Mouse (Mus musculus) embryonic facial prominence, embryonic 12.5 days (tissue): ENCODE measurements around the gene Ddx1. TPM values are rescaled to one million over a fixed set of nuclear protein-coding genes. Genes with fewer than 3 reads are reported as not detected.

Experiments used
- ATAC-seq: fragments of 200-750 bp; cut with Nextera tagmentation; 2 replicates; pipeline ENCODE4 v1.8.0; 2017; ENCODE audit not compliant: insufficient number of reproducible peaks, insufficient read depth, low FRiP score, low TSS enrichment
- H3K27ac ChIP-seq: fragments of 300-500 bp; sonication (generic); 2 replicates; pipeline ENCODE4 v1.5.1; 2016; ENCODE audit warnings: mild to moderate bottlenecking
- H3K27me3 ChIP-seq: fragments of 300-500 bp; sonication (generic); 2 replicates; pipeline ENCODE4 v1.6.1; 2016; ENCODE audit warnings: mild to moderate bottlenecking, moderate library complexity
- H3K36me3 ChIP-seq: fragments of 300-500 bp; sonication (generic); 2 replicates; pipeline ENCODE4 v1.6.1; 2016; ENCODE audit warnings: mild to moderate bottlenecking
- H3K4me1 ChIP-seq: fragments of 300-500 bp; sonication (generic); 2 replicates; pipeline ENCODE4 v1.6.1; 2016
- H3K4me2 ChIP-seq: fragments of 300-500 bp; sonication (generic); replicated peaks from 2 replicates; pipeline ENCODE4 v1.6.1; 2016; ENCODE audit warnings: mild to moderate bottlenecking, moderate library complexity
- H3K4me3 ChIP-seq: fragments of 300-500 bp; sonication (generic); 2 replicates; pipeline ENCODE4 v1.5.1; 2016; ENCODE audit warnings: mild to moderate bottlenecking
- H3K9ac ChIP-seq: fragments of 300-500 bp; sonication (generic); 2 replicates; pipeline ENCODE4 v1.6.1; 2016; ENCODE audit warnings: mild to moderate bottlenecking, moderate library complexity
- H3K9me3 ChIP-seq: fragments of 300-500 bp; sonication (generic); 2 replicates; pipeline ENCODE4 v1.6.1; 2016; ENCODE audit warnings: mild to moderate bottlenecking, moderate library complexity
- WGBS: fragments of 180-500 bp; shearing (Covaris S2); methylation state at CpG from one replicate; pipeline ENCODE4 v1.1.7; 2016; 5-methylcytosine and 5-hydroxymethylcytosine counted together
- polyA plus RNA-seq: library from polyadenylated mRNA; unstranded; fragments of >200 nt; fragmentation: Nextera tagmentation; extraction: Ambion mirVana; gene quantifications from 2 replicates; pipeline ENCODE4 v1.2.1, GENCODE M21; 2016

Ddx1 gene
- polyA plus RNA-seq, 1 experiment from 2014 or later = 152 TPM

DNA sequence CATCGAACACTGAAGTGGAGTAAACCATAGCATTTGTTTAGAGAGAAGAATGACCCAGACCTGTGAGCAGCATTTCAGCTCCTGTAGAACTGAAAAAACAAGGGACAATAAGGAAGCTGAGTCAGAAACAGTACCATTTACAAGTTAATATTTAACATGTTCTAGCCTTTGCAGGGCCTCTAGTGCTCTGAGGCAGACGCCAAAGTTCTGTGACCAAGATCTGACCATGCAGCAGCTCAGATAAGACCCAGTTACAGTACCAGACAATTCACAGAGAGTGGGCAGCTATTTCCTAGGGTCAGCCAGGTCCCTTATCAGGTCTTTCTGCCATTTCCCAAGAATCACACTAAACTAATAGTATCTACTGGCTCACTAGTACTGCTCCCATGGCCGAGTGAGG is 31.4 kb downstream of the Ddx1 start:
- H3K9me3 ChIP-seq = no peaks in the 10 kb centered on the region
- no peaks in the 10 kb centered on the region for H3K27me3 ChIP-seq
- 77% methylated on average over 3 of the region's 3 CpGs for WGBS
- no peak for ATAC-seq
- no peak overlapping the region for H3K4me2 ChIP-seq
- no peak overlapping the region for H3K4me3 ChIP-seq
- no peak overlapping the region for H3K9ac ChIP-seq
- H3K27ac ChIP-seq = no peak overlapping the region
- H3K4me1 ChIP-seq = peaks cover 5% of the 10 kb centered on the region
- peaks cover 31% of the 10 kb centered on the region for H3K36me3 ChIP-seq

DNA sequence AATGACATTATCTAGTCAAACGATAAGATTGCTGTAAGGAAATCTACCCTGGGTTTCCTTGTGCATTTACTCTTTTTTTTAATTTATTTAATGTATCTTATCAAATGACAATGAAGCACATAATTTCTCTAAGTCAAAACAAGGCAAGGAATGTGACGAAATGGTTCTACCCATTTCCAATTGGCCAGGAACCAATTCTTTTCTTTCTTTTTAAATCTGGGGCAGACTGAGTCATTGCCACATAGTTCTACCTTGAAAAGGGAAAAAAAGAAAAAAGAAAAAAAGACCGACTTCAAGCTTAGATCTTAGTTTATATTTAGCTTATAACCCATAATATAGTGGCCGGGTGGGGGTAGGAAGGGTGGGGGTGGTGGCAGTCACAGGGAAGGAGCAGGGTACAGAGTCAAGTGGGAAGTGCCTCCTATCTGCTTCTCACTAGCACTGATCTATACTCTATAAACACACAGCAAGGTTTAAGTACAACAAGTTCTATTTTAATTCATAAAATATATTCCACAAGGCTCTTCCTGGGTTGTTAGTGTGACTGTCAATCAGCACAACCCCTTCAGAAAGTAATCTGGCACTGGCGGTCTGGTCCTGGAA is 32.4 kb downstream of the Ddx1 start:
- no peak for ATAC-seq
- 74% methylated on average over 5 of the region's 5 CpGs for WGBS
- Histone ChIP-seq H3K4me2 (no peak overlapping the region), H3K27me3 (no peaks in the 10 kb centered on the region), H3K4me3 (no peak overlapping the region), H3K9me3 (no peaks in the 10 kb centered on the region), H3K27ac (no peak overlapping the region), H3K9ac (no peak overlapping the region), H3K4me1 (peaks cover 8% of the 10 kb centered on the region), H3K36me3 (peaks cover 31% of the 10 kb centered on the region)

DNA sequence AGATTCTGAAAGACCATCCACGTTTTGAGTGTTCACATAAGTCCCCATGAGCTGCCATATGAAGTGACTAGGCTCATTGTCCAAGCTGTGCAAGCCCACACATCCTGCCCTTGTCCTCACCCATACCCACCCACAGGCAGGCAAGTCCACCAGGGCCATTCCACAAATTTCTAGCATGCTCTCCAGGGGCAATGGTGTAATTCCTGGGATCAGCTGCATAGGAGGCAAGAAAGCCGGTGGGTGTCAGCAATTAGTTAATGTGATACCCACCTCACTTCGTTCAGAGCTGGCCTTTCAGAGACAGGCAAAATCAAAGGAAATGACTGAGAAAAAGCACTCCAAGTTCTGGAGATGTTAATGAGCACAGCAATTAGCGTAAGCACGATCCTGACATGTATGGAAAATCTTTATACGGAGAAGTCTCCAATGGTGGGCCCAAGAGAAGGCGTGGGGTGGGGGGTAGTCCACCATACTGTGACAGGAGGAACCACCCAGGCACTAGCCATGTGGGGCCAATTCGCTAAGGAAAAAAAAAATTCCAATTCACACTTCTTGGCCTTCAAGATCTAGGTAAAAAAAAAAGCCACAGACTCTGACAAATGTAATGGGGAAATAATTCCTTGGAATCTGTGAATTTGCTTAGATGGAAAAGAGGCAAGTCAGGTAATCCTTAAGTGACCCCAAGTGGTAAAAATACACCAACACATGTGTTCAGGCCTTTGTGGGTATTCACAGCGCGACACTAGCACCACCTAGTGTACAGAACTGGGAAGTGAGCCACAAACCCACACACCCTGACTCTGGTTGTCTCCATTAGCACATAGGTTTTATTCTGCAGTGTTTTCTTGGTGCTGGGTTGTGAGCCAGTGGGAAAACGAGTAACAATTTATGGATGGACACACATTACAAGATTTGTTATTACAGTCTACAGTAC is 34.4 kb downstream of the Ddx1 start:
- H3K27ac ChIP-seq = no peak overlapping the region

GRCm38 (mm10) chr12:13211746-13212482 is 37.1 kb downstream of the Ddx1 start:
- H3K27me3 ChIP-seq = 0 out of 2 replicates have a peak, but pooled peaks cover 6% of the 10 kb centered on the region
- H3K4me3 ChIP-seq = no peak overlapping the region
- no peak for ATAC-seq
- WGBS = 63% methylated on average over 11 of the region's 11 CpGs
- H3K9me3 ChIP-seq = no peaks in the 10 kb centered on the region
- no peaks in the 10 kb centered on the region for H3K36me3 ChIP-seq
- peaks cover 19% of the 10 kb centered on the region for H3K4me1 ChIP-seq
- no peak overlapping the region for H3K9ac ChIP-seq
- H3K27ac ChIP-seq = no peak overlapping the region
- H3K4me2 ChIP-seq = no peak overlapping the region

More for the DNA sequence above, 34.4 kb downstream of the Ddx1 start:
- H3K9ac ChIP-seq = no peak overlapping the region
- H3K36me3 ChIP-seq = peaks cover 21% of the 10 kb centered on the region
- H3K27me3 ChIP-seq = no peaks in the 10 kb centered on the region
- peak; percentile 81; the same call in 1 of the 2 replicates for ATAC-seq
- no peaks in the 10 kb centered on the region for H3K9me3 ChIP-seq
- WGBS = 19% methylated on average over 11 of the region's 11 CpGs
- H3K4me1 ChIP-seq = peaks cover 10% of the 10 kb centered on the region
- H3K4me2 ChIP-seq = no peak overlapping the region
- no peak overlapping the region for H3K4me3 ChIP-seq

GRCm38 (mm10) chr12:13209692-13210377 is 39.2 kb downstream of the Ddx1 start:
- Histone ChIP-seq H3K27me3 (0 out of 2 replicates have a peak, but pooled peaks cover 6% of the 10 kb centered on the region), H3K9ac (no peak overlapping the region), H3K4me3 (no peak overlapping the region), H3K36me3 (no peaks in the 10 kb centered on the region), H3K9me3 (no peaks in the 10 kb centered on the region), H3K4me2 (no peak overlapping the region), H3K4me1 (peaks cover 19% of the 10 kb centered on the region), H3K27ac (no peak overlapping the region)
- 47% methylated on average over 13 of the region's 13 CpGs for WGBS
- ATAC-seq = no peak

- Histone ChIP-seq H3K4me2 (no peak overlapping the region), H3K4me3 (no peak overlapping the region), H3K9me3 (no peaks in the 10 kb centered on the region), H3K4me1 (peaks cover 14% of the 10 kb centered on the region; the same call in 1 of the 2 replicates), H3K27ac (no peak overlapping the region), H3K27me3 (0 out of 2 replicates have a peak, but pooled peaks cover 6% of the 10 kb centered on the region), H3K9ac (no peak overlapping the region), H3K36me3 (no peaks in the 10 kb centered on the region)
- ATAC-seq = no peak
- WGBS = 32% methylated on average over 11 of the region's 11 CpGs
Observed at GRCm38 (mm10) chr12:13208983-13209451, 40.0 kb downstream of the Ddx1 start.

DNA sequence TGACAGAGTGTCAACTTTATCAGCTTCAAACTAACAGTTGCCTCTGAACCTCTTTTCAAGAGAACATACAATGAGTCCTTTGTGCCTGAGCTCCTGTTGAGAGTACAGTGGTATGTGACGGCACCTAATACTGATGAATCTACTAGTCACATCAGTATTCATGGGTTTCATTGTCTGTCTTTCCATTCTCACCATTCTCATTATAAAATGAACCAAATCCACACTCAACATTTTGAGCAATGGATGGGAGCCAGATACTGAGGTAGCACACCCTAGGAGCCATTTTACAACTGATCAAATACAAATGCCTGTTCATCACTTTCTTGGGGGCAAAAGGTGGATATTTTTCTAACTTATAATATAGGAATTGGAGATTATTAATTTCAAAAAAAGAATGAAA is 40.5 kb downstream of the Ddx1 start:
- no peaks in the 10 kb centered on the region for H3K36me3 ChIP-seq
- H3K9ac ChIP-seq = no peak overlapping the region
- H3K27ac ChIP-seq = no peak overlapping the region
- 0 out of 2 replicates have a peak, but pooled peaks cover 6% of the 10 kb centered on the region for H3K27me3 ChIP-seq
- H3K4me2 ChIP-seq = no peak overlapping the region
- no peaks in the 10 kb centered on the region for H3K9me3 ChIP-seq
- WGBS = 53% methylated on average over 1 of the region's 1 CpGs
- peaks cover 14% of the 10 kb centered on the region; the same call in 1 of the 2 replicates for H3K4me1 ChIP-seq
- ATAC-seq = no peak
- H3K4me3 ChIP-seq = no peak overlapping the region

DNA sequence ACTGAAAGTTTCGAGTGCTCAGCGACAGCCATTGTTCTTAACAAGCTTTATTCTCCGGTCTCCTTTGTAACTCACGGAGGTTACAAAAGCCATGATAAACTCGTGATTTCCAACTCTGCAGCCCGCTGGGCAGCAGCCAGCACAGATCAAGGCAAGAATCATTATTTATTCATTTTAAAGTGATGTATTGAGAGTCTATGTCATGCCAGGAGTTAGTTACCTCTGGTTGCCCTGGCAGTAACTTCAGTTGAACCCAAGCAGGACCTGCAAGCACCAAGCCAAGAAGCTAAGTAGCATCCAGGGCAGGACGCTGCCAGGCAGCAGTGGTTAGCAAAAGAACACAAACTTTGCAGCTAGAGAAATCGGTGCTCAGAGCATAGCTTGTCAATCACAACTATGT is 41.9 kb downstream of the Ddx1 start:
- no peak overlapping the region for H3K4me2 ChIP-seq
- H3K9me3 ChIP-seq = no peaks in the 10 kb centered on the region
- peaks cover 13% of the 10 kb centered on the region; the same call in 1 of the 2 replicates for H3K4me1 ChIP-seq
- no peak overlapping the region for H3K9ac ChIP-seq
- H3K36me3 ChIP-seq = no peaks in the 10 kb centered on the region
- no peak overlapping the region for H3K27ac ChIP-seq
- no peak overlapping the region for H3K4me3 ChIP-seq
- ATAC-seq = no peak
- 68% methylated on average over 8 of the region's 8 CpGs for WGBS
- 0 out of 2 replicates have a peak, but pooled peaks cover 6% of the 10 kb centered on the region for H3K27me3 ChIP-seq

- no peaks in the 10 kb centered on the region for H3K9me3 ChIP-seq
- no peak overlapping the region for H3K4me2 ChIP-seq
- 77% methylated on average over 3 of the region's 3 CpGs for WGBS
- no peak overlapping the region for H3K9ac ChIP-seq
- no peak overlapping the region for H3K27ac ChIP-seq
- H3K4me3 ChIP-seq = no peak overlapping the region
- no peak for ATAC-seq
- 0 out of 2 replicates have a peak, but pooled peaks cover 6% of the 10 kb centered on the region for H3K27me3 ChIP-seq
- H3K36me3 ChIP-seq = no peaks in the 10 kb centered on the region
- peaks cover 10% of the 10 kb centered on the region; the same call in 1 of the 2 replicates for H3K4me1 ChIP-seq
Observed at GRCm38 (mm10) chr12:13205733-13206132, 43.3 kb downstream of the Ddx1 start.

DNA sequence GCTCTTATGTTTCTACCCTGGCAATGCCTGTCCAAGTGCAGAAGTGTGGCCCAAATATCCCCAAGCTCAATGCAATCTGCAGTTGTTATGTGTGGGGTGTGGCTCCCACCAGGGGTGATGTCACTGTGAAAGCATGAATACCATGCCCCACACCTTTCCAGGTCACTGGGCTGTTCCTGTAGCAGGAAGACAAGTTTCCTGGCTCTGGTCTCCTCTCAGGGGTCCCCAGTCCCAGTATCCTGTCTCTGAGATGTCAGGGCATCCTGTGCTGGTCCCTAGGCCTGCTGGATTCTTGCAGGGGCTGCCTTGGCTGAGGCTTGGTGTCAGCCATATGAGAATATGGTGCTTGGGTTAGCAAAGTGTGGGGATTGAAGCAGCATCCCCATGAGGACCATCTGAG is 46.7 kb downstream of the Ddx1 start:
- Histone ChIP-seq H3K36me3 (no peaks in the 10 kb centered on the region), H3K9me3 (no peaks in the 10 kb centered on the region), H3K27ac (no peak overlapping the region), H3K9ac (no peak overlapping the region), H3K4me2 (no peak overlapping the region), H3K4me1 (no peaks in the 10 kb centered on the region), H3K27me3 (no peaks in the 10 kb centered on the region), H3K4me3 (no peak overlapping the region)
- ATAC-seq = no peak

DNA sequence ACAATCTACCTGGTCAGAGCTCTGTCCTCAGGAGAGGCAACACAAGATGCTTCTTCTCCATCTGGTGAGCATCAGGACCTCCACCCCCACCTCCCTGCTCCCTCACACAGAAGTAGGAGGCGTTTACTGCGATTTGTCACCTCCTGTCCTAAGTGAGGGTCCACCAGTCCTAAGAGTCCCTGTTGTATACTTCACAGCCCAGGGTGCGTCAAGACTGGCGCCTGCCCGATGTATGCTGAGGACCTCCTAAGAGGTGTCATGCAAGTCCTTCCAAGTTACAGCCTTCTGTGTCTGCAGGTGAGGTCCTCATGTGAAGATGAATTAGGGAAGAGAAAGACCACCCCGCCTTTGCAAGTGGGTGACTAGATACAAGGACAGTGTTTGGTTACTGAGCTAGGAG is 48.4 kb downstream of the Ddx1 start:
- Histone ChIP-seq H3K9ac (no peak overlapping the region), H3K27ac (no peak overlapping the region), H3K27me3 (no peaks in the 10 kb centered on the region), H3K4me1 (no peaks in the 10 kb centered on the region), H3K4me3 (no peak overlapping the region), H3K9me3 (no peaks in the 10 kb centered on the region), H3K36me3 (no peaks in the 10 kb centered on the region), H3K4me2 (no peak overlapping the region)
- 85% methylated on average over 6 of the region's 6 CpGs for WGBS
- ATAC-seq = no peak
